Mouse (Mus musculus) T-helper 2 cell (primary cell): ENCODE results near the gene Chl1.

ENCODE experiments used
- in situ Hi-C: fragments of 300-600 bp; cut with MboI, MseI; formaldehyde crosslinking; loops from one replicate; pipeline ENCODE4 v1.15.1; 2025; ENCODE audit warnings: high pct_unique_total_duplicates

The Chl1 gene

DNA sequence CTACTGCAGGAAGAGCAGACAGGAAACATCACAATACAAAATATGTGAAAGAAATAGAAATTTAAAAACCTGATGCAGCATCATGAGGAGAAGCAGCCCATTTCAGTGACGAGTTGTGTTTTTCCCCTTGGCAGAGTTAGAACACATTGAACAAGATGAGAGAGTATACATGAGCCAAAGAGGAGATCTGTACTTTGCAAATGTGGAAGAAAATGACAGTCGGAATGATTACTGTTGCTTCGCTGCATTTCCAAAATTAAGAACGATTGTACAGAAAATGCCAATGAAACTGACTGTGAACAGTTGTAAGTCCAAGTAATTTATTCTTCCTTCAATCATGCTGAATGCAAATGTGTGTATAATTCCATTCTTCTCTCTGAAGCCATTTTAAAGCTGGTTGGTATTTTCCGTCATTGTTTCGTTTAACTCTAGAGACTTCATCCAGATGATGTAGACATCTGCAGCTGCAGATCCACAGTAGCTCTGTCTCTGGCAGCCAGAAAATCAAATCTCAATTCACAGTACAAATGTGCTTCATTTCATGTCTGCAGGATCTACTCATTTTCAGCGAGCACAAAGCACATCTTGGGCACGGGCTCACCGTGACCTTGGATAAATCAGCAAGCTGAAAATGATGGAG, 155.4 kb downstream of the Chl1 start:
- in situ Hi-C loops = no loop called here

DNA sequence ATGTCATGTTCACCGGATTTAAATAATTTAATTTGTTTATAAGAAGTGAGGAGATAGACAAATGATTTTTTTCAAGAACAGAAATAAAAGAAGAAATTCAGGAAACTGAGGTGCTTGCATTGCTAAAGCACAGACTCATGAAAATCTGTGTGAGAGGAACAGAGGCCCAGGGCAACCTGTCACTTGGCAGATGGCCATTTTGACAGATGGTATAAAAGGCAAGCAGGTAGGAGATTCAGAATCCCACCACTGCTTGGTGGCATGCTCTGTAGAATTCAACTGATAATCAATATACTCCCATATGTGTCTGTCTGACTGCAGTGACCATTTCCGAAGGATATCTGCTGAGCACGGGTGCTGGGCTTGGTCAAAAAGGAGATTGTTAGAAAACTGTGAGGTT, 162.7 kb downstream of the Chl1 start:
- in situ Hi-C loops = no loop called here

- in situ Hi-C loops = no loop called here
Measured at GRCm38 (mm10) chr6:103674332-103674731, 163.9 kb downstream of the Chl1 start.

- in situ Hi-C loops = no loop called here
Measured at GRCm38 (mm10) chr6:103675145-103675544, 164.8 kb downstream of the Chl1 start.

GRCm38 (mm10) chr6:103676664-103677063, 166.3 kb downstream of the Chl1 start:
- in situ Hi-C loops = no loop called here

DNA sequence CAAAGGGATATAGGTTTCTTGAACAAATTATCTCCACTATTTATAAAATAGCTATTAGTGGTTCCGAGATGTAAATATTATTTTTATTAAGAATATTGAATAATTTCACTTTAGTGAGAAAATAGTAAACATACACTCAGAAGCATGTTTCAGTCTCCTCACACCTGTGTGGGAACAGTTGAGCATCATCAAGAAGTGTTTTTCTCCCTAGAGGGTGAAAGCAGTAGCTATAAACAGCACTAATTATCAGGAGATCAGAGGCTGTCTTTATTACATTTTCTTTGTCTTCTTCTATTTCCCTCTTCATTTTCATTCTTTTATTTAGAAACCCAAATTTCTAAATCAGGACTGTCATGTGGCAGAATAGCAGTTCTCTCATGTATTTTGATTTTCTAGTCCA, 166.7 kb downstream of the Chl1 start:
- in situ Hi-C loops = no loop called here

DNA sequence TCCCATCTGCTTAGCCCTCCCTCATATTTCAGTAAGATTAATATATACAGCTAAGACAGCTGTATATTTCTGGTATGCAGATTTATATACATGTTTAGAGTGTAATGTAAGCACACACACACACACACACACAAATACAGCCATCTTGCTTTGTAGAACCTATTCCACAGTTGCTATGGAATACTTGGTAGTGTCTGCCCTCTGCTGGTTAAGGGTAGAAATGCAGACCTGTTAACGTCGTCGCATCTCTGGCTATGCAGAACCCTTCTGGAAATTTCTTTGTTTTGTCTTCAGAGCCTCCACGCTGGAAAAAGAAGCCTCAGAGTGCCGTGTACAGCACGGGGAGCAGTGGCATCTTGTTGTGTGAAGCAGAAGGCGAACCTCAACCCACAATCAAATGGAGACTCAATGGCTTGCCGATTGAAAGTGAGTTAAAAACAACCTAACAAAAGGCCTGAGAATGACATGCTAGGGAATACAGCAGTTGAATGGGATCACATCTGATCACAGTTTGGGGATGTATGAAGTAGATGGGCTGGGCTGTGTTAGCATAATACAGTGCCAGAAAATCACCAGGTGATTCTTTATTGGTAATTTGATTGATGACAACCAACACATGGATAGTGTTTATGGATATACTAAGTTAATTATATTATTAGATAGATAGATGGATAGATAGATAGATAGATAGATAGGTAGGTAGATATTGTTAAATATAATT, 172.6 kb downstream of the Chl1 start:
- in situ Hi-C loops = loop anchor here (5.0 kb wide), 1 partner anchor 376 kb away; no protein-coding TSS in a partner anchor

- in situ Hi-C loops = loop anchor here (10.0 kb wide), 1 partner anchor 638 kb away; no protein-coding TSS in a partner anchor
Measured at GRCm38 (mm10) chr6:103692511-103692910, 182.1 kb downstream of the Chl1 start.

DNA sequence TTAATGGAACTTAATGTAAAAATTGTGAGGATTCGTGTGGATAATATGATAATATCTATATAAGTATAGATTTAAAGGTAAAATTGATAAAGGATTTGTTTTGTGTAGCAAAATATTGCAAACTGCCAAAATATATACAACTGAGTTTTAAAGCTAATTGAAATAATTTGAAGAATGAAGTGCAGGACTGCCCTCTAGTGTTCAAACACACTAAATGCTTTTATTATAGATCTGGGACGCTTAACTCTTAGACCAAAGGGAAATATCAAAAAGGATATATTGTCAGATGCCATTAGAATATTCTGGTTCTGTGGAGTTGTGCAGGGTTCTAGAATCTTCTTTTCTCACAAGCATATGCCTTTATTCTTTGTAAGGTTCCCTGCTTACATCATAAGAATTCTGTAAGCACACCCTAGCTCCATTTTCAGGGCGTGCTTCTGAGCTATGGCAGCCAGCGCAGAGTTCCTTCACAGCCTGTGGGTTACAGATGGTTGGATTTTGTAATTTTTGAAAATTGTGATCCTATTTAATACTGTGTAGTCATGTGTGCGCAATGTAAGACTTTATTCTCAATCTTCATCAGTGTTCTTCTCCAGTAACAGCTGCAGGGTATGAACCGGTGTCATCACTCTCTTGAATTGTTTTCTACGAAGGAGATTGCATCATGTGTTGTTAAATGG, 187.1 kb downstream of the Chl1 start:
- in situ Hi-C loops = loop anchor here (10.0 kb wide), 1 partner anchor 643 kb away; no protein-coding TSS in a partner anchor

- in situ Hi-C loops = loop anchor here (10.0 kb wide), 1 partner anchor 645 kb away; no protein-coding TSS in a partner anchor
Measured at GRCm38 (mm10) chr6:103699482-103699881, 189.1 kb downstream of the Chl1 start.

DNA sequence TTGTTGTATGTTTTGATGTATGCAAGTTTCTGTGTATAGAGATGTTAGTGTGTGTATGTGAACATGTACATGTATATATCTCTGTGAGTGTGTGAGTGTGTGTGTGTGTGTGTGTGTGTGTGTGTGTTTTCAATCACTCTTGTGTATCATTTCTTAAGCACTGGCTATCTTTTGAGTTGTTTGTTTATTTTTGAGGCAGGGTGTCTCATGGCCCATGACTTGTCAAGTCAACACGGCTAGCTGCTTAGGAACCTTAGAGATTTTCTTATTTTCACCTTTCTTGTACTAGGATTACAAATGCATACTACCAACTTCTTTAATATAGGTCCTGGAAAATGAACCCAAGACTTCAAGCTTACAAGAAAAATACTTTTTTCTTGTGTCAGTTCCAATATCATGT, 189.5 kb downstream of the Chl1 start:
- in situ Hi-C loops = loop anchor here (5.0 to 10.0 kb wide), 2 partner anchors 78 to 645 kb away; no protein-coding TSS in a partner anchor

DNA sequence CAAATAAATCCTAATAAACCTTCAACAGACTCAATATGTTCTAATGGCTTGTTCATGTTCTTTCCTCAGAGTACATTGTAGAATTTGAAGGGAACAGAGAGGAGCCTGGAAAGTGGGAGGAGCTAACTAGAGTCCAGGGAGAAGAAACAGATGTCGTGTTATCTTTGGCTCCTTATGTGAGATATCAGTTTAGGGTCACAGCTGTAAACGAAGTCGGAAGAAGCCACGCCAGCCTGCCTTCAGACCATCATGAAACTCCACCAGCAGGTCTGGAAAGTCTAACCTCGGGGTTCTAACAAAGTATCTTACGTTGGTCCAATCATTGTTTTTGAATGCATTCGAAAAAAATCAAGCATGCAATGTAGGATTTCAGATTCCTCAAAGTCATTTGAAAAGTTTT, 189.9 kb downstream of the Chl1 start:
- in situ Hi-C loops = loop anchor here (5.0 kb wide), 1 partner anchor 78 kb away; no protein-coding TSS in a partner anchor

DNA sequence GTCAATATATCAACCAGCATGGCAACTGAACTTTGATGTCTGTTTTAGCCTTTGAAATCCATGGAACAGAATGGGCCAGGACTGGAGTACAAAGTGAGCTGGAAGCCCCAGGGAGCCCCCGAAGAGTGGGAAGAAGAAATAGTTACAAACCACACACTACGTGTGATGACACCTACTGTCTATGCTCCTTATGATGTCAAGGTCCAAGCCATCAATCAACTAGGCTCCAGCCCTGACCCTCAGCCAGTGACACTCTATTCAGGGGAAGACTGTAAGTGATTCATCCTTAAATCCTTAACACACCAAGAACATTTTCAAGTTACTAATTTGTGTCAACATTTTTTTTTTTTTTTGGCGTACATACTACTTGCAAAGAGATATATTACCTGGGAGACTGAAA, 196.0 kb downstream of the Chl1 start:
- in situ Hi-C loops = no loop called here

DNA sequence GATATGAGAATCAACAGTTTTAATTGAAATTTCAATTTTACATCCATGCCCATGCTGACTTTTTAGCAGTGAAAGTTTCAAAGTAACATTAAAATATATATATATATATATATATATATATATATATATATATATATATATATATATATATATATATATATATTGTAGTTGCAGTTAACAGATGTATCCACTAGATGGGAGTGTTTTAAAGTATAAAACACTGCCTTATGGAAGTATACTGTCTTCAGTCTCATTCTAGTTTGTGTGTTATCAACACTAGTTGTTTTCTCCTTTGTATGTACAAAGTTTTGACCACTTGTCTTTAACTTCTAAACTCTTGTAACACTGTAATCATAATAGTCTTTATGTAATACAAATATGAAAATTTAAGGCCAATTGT, 228.9 kb downstream of the Chl1 start:
- in situ Hi-C loops = no loop called here

DNA sequence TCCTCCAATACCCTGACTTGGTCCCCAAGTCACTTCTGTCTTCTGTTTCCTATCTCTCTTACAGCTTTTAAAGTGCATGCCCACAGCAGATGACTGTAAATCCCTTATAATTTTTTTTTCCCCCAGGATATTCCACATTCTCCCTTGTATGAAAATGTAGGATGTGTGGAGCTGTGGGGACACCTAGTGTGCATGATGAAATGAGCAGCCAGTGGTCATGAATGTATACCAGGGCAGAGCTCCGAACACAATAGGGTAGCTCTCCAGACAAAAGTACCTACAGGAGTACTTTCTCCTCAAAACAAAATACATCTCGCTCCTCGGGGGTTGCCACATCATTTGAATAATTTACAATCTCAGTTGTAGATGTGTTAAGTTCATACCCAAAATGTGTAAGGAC, 232.4 kb downstream of the Chl1 start:
- in situ Hi-C loops = no loop called here

DNA sequence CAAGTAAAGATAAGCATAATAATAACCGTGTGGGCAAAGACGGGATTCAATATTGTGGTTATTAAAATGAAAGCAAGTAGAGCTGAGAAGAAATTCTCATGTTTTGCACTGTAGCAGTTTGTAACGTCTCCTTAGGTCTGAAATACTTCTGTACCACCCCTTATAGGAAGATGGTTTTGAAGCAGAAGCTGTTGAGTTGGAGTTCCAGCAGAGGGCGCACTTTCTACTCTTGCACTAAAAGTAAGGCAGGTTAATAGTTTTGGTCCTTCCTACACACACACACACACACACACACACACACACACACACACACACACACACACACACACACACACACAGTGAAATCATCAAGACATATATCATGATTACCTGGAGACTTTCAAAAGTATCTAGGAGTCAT, 235.7 kb downstream of the Chl1 start:
- in situ Hi-C loops = no loop called here

GRCm38 (mm10) chr6:103749122-103749773, 238.9 kb downstream of the Chl1 start:
- in situ Hi-C loops = no loop called here

- in situ Hi-C loops = no loop called here
Measured at GRCm38 (mm10) chr6:103753891-103754290, 243.5 kb downstream of the Chl1 start.

DNA sequence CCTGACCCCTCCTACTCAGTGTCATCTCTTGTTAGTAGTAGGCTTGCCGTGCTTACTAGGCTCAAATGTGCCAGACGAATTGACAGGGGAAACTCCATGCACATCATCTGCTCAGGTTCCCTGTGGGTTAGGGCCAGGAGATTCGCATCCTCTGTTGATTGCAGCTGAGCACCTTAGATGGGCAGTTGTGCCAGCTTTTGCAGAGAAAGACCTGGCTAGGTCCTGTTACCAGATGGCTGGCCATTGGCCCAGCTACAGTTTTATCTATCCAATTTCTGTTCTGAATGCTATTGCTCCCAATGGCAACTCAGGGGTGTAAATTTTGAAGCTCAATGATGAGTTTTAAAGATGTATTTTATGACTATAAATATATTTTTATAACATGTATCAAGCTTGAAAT, 256.4 kb downstream of the Chl1 start:
- in situ Hi-C loops = no loop called here

- in situ Hi-C loops = no loop called here
Measured at GRCm38 (mm10) chr6:103781058-103781457, 270.7 kb downstream of the Chl1 start.

- in situ Hi-C loops = no loop called here
Measured at GRCm38 (mm10) chr6:103791077-103791632, 280.8 kb downstream of the Chl1 start.

- in situ Hi-C loops = no loop called here
Measured at GRCm38 (mm10) chr6:103795241-103795640, 284.9 kb downstream of the Chl1 start.
